Mouse (Mus musculus) cerebellum, adult 2 months (tissue): ENCODE measurements around the gene Hspb1. TPM values are rescaled to one million over a fixed set of nuclear protein-coding genes. Genes with fewer than 3 reads are reported as not detected.

Experiments used
- DNase-seq, 2 experiments: peaks; one replicate each; pipeline ENCODE4 v3.0.0; 2021
- H3K27ac ChIP-seq: fragments of 200-500 bp; 2 replicates; pipeline ENCODE4 v1.5.1; 2012; ENCODE audit warnings: low read length, control low read depth, inconsistent platforms; ENCODE audit not compliant: insufficient read depth
- H3K27me3 ChIP-seq: fragments of 200-500 bp; 2 replicates; pipeline ENCODE4 v1.6.1; 2012; ENCODE audit warnings: inconsistent platforms, mild to moderate bottlenecking, low read length, moderate library complexity; ENCODE audit not compliant: control insufficient read depth, insufficient read depth
- H3K4me1 ChIP-seq: fragments of 200-500 bp; 2 replicates; pipeline ENCODE4 v1.6.1; 2011; ENCODE audit warnings: low read length; ENCODE audit not compliant: control insufficient read depth, insufficient read depth
- H3K4me3 ChIP-seq: fragments of 200-500 bp; replicated peaks from 2 replicates; pipeline ENCODE3; 2011; ENCODE audit warnings: mild to moderate bottlenecking, low read depth, low read length, control low read depth; ENCODE audit not compliant: insufficient read depth
- CTCF ChIP-seq: fragments of 200-500 bp; IDR thresholded peaks from 2 replicates; pipeline ENCODE4 v1.5.1; 2011; ENCODE audit warnings: low read depth, mild to moderate bottlenecking, control low read depth, low read length, moderate library complexity, borderline replicate concordance; ENCODE audit not compliant: insufficient read depth
- POLR2A ChIP-seq: fragments of 200-500 bp; IDR thresholded peaks from 2 replicates; pipeline ENCODE4 v1.6.1; 2011; ENCODE audit warnings: low read length, control low read depth, borderline replicate concordance; ENCODE audit not compliant: insufficient read depth
- WGBS: fragments of 180-500 bp; shearing (Covaris S2); methylation state at CpG from one replicate; pipeline ENCODE4 v1.1.7; 2018; 5-methylcytosine and 5-hydroxymethylcytosine counted together
- polyA plus RNA-seq: library from polyadenylated mRNA; depleted of rRNA; stranded (reverse); fragments of >200 nt; gene quantifications from 2 replicates; pipeline ENCODE4 v1.2.3, GENCODE M21; 2012

The Hspb1 gene
- polyA plus RNA-seq, 1 experiment, result 49.2 TPM

- 37% methylated on average over 3 of the region's 3 CpGs for WGBS
- peak; percentile 78 to 86 for DNase-seq
- H3K27ac ChIP-seq, result no peak overlapping the region
- TF ChIP-seq CTCF, result no peak
- no peak for TF ChIP-seq POLR2A
- no peak overlapping the region for H3K4me3 ChIP-seq
- H3K4me1 ChIP-seq, result peaks cover 45% of the 10 kb centered on the region
- H3K27me3 ChIP-seq, result no peaks in the 10 kb centered on the region
Observed at GRCm38 (mm10) chr5:135916601-135917000, 28.9 kb downstream of the Hspb1 start.

- H3K27ac ChIP-seq, result 0 out of 2 replicates have a peak overlapping the region, but pooled peaks have one; percentile 26
- 92% methylated on average over 8 of the region's 8 CpGs for WGBS
- no peaks in the 10 kb centered on the region for H3K27me3 ChIP-seq
- peak; percentile 14 to 24 for DNase-seq
- peak; percentile 28; the same call in 1 of the 2 replicates for TF ChIP-seq CTCF
- TF ChIP-seq POLR2A, result no peak
- peaks cover 48% of the 10 kb centered on the region for H3K4me1 ChIP-seq
- no peak overlapping the region for H3K4me3 ChIP-seq
Observed at GRCm38 (mm10) chr5:135917327-135918058, 29.8 kb downstream of the Hspb1 start.

- Histone ChIP-seq H3K4me3 (no peak overlapping the region), H3K4me1 (peaks cover 47% of the 10 kb centered on the region), H3K27ac (no peak overlapping the region), H3K27me3 (no peaks in the 10 kb centered on the region)
- peak in 1 of 2 experiments; percentile 12 for DNase-seq
- TF ChIP-seq POLR2A (no peak), CTCF (no peak)
- WGBS, result 82% methylated on average over 5 of the region's 5 CpGs
Observed at GRCm38 (mm10) chr5:135918059-135918437, 30.3 kb downstream of the Hspb1 start.

- DNase-seq, result peak in 1 of 2 experiments; percentile 12
- Histone ChIP-seq H3K4me1 (peaks cover 46% of the 10 kb centered on the region), H3K4me3 (no peak overlapping the region), H3K27ac (no peak overlapping the region), H3K27me3 (no peaks in the 10 kb centered on the region)
- 97% methylated on average over 5 of the region's 5 CpGs for WGBS
- TF ChIP-seq CTCF (no peak), POLR2A (no peak)
Observed at GRCm38 (mm10) chr5:135918593-135918992, 30.9 kb downstream of the Hspb1 start.

DNA sequence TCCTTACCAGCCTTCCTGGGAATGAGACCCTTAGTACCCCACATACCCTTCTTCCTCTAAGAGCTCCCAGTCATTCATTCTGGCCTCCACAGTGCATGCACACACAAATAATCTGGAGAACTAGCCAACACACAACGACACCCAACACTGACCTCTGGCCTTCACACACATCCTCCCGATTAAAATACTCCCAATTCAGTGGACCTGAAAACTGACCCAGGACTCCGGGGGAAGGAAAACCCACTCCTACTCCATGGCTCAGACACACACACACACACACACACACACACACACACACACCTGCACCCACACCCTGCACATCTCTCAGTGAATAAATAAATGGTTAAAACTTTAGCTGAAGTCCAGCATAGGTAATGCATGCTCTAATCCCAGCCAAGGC lies 32.2 kb downstream of the Hspb1 start:
- TF ChIP-seq POLR2A (no peak), CTCF (no peak)
- WGBS, result 84% methylated on average over 3 of the region's 3 CpGs

DNA sequence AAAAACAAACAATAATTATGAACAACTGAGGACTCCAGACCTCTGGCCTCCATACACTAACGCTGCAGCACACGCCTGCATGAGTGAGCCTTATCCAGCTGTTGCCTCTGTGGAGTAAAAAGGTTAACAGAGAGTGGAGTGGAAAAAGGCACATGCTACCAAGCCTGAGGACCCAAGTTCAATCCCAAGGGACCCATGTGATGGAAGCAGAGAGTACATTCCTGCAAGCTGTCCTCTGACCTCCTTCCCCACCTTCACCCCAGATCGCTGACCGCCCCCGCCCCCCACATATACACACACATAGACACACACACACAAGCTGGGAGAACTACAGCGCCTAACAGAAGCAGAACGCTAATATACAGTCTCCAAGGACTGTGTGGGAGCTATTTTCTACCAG lies 36.2 kb downstream of the Hspb1 start:
- Histone ChIP-seq H3K27ac (no peak overlapping the region), H3K4me3 (no peak overlapping the region), H3K4me1 (peaks cover 32% of the 10 kb centered on the region), H3K27me3 (no peaks in the 10 kb centered on the region)
- DNase-seq, result no peak
- TF ChIP-seq POLR2A (no peak), CTCF (no peak)
- WGBS, result 91% methylated on average over 7 of the region's 7 CpGs

More for the DNA sequence above, 32.2 kb downstream of the Hspb1 start:
- Histone ChIP-seq H3K4me1 (peaks cover 40% of the 10 kb centered on the region), H3K4me3 (no peak overlapping the region), H3K27ac (no peak overlapping the region), H3K27me3 (no peaks in the 10 kb centered on the region)
- peak in 1 of 2 experiments; percentile 4 for DNase-seq

GRCm38 (mm10) chr5:135929685-135930424 lies 42.1 kb downstream of the Hspb1 start:
- 47% methylated on average over 6 of the region's 6 CpGs for WGBS

DNA sequence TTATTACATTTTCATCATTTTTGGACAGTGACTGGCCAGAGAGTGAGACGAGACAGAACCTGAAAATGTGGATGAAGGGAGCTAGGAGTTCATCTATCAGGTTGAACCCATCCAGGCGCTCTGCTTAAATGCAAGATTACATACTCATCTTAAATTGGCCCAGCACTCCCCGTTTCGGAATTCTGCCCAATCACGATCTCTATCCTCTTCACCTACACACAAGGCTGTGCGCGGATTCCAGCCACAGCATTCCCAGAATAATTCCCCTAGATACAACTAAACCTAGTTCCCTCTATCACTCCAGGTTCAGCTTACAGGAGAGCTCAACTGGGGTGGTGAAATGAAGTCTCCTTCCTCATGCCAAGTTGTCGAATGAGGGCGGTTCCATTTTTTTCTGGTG lies 43.8 kb downstream of the Hspb1 start:
- peaks cover 20% of the 10 kb centered on the region for H3K4me1 ChIP-seq
- no peak overlapping the region for H3K27ac ChIP-seq
- H3K4me3 ChIP-seq, result peak overlapping the region; percentile 24
- WGBS, result 60% methylated on average over 9 of the region's 9 CpGs
- no peak for DNase-seq
- TF ChIP-seq CTCF (no peak), POLR2A (no peak)
- H3K27me3 ChIP-seq, result no peaks in the 10 kb centered on the region

More at GRCm38 (mm10) chr5:135929685-135930424, 42.1 kb downstream of the Hspb1 start:
- H3K27ac ChIP-seq, result no peak overlapping the region
- TF ChIP-seq CTCF (no peak), POLR2A (no peak)
- DNase-seq, result no peak
- H3K27me3 ChIP-seq, result no peaks in the 10 kb centered on the region
- peaks cover 24% of the 10 kb centered on the region for H3K4me1 ChIP-seq
- no peak overlapping the region for H3K4me3 ChIP-seq

DNA sequence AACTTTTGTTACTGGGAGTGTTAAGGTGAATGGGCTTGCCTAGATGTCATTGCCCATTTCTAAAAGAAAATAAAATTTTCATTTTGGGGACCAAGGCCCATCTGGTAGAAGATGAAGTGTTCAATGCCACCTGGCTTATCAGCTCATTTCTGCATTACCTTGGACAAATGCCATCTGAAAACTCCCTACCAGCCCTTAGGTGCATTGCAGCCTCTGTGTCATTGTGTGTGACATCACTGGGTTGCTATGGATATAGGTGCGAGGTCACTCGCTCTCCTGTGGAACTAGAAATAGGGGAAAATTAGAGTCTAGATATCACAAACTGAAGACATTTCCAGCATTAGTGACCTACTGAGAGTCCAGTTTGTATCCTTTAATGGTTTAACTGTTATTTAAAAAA lies 44.6 kb downstream of the Hspb1 start:
- peak in 1 of 2 experiments; percentile 73 for DNase-seq
- Histone ChIP-seq H3K27me3 (no peaks in the 10 kb centered on the region), H3K4me3 (peak overlapping the region; percentile 50), H3K27ac (no peak overlapping the region), H3K4me1 (peaks cover 20% of the 10 kb centered on the region)
- 11% methylated on average over 2 of the region's 2 CpGs for WGBS
- no peak for TF ChIP-seq CTCF
- TF ChIP-seq POLR2A, result no peak
